Mouse (Mus musculus) limb, embryonic 14.5 days (tissue): ENCODE measurements around the gene Fhl1. TPM values are rescaled to one million over a fixed set of nuclear protein-coding genes. Genes with fewer than 3 reads are reported as not detected.

ENCODE experiments used
- ATAC-seq: fragments of 200-750 bp; cut with Nextera tagmentation; 2 replicates; pipeline ENCODE4 v1.8.0; 2017; ENCODE audit warnings: low read depth, moderate number of reproducible peaks, moderate TSS enrichment; ENCODE audit not compliant: low FRiP score
- DNase-seq: peaks from one replicate; pipeline ENCODE4 v3.0.0-alpha.2; 2015; ENCODE audit warnings: low spot score
- H3K27ac ChIP-seq: fragments of 300-500 bp; sonication (generic); replicated peaks from 2 replicates; pipeline ENCODE4 v1.5.1; 2014; ENCODE audit warnings: low read depth, mild to moderate bottlenecking, low read length, moderate library complexity, mixed read lengths
- H3K27me3 ChIP-seq: fragments of 300-500 bp; sonication (generic); 2 replicates; pipeline ENCODE4 v1.6.1; 2014; ENCODE audit warnings: low read length, mixed read lengths; ENCODE audit not compliant: control insufficient read depth, insufficient read depth
- H3K36me3 ChIP-seq: fragments of 300-500 bp; sonication (generic); 2 replicates; pipeline ENCODE4 v1.6.1; 2014; ENCODE audit warnings: mild to moderate bottlenecking, low read length, moderate library complexity, mixed read lengths; ENCODE audit not compliant: control insufficient read depth, insufficient read depth
- H3K4me1 ChIP-seq: fragments of 300-500 bp; sonication (generic); 2 replicates; pipeline ENCODE4 v1.6.1; 2014; ENCODE audit warnings: antibody characterized with exemption, low read length, mixed read lengths; ENCODE audit not compliant: control insufficient read depth, insufficient read depth
- H3K4me2 ChIP-seq: fragments of 300-500 bp; sonication (generic); replicated peaks from 2 replicates; pipeline ENCODE4 v1.6.1; 2014; ENCODE audit warnings: low read depth, mild to moderate bottlenecking, low read length, moderate library complexity; ENCODE audit not compliant: severe bottlenecking
- H3K4me3 ChIP-seq: fragments of 300-500 bp; sonication (generic); replicated peaks from 2 replicates; pipeline ENCODE4 v1.5.1; 2014; ENCODE audit warnings: low read length
- H3K9ac ChIP-seq: fragments of 300-500 bp; sonication (generic); 2 replicates; pipeline ENCODE4 v1.6.1; 2014; ENCODE audit warnings: mild to moderate bottlenecking, low read depth, low read length, moderate library complexity; ENCODE audit not compliant: severe bottlenecking
- H3K9me3 ChIP-seq: fragments of 300-500 bp; sonication (generic); 2 replicates; pipeline ENCODE4 v1.6.1; 2016; ENCODE audit warnings: low read length; ENCODE audit not compliant: control insufficient read depth
- POLR2A ChIP-seq: fragments of 200-500 bp; IDR thresholded peaks from 2 replicates; pipeline ENCODE4 v1.8.0; 2012; ENCODE audit warnings: inconsistent platforms, mild to moderate bottlenecking, moderate library complexity, borderline replicate concordance; ENCODE audit not compliant: insufficient read depth, insufficient read length; ENCODE audit errors: extremely low read depth
- WGBS: fragments of 180-500 bp; shearing (Covaris S2); extraction: QIAGEN DNeasy Blood & Tissue Kit; methylation state at CpG from one replicate; pipeline ENCODE4 v1.1.7; 2014; 5-methylcytosine and 5-hydroxymethylcytosine counted together
- polyA plus RNA-seq, 2 experiments: library from polyadenylated mRNA; depleted of rRNA in 1 of 2; stranded (reverse) in 1 of 2; unstranded in 1 of 2; fragments of >200 nt; fragmentation: Nextera tagmentation in 1 of 2; extraction: Ambion mirVana in 1 of 2; gene quantifications; 2 replicates each; pipeline versions ENCODE4 v1.2.1 to v1.2.3; 2012 to 2014

Fhl1 gene
- polyA plus RNA-seq, 2 experiments, result 167 to 179 TPM

- Histone ChIP-seq H3K36me3 (no peaks in the 10 kb centered on the region), H3K27me3 (no peaks in the 10 kb centered on the region), H3K27ac (no peak overlapping the region), H3K9ac (no peak overlapping the region), H3K9me3 (no peaks in the 10 kb centered on the region), H3K4me1 (no peaks in the 10 kb centered on the region), H3K4me2 (no peak overlapping the region), H3K4me3 (no peak overlapping the region)
- no peak for TF ChIP-seq POLR2A
- no peak for ATAC-seq
- 87% methylated on average over 1 of the region's 1 CpGs for WGBS
- no peak for DNase-seq
Observed at GRCm38 (mm10) chrX:56710522-56710921, 21.1 kb upstream of the Fhl1 start.

GRCm38 (mm10) chrX:56712666-56713065, 18.9 kb upstream of the Fhl1 start:
- ATAC-seq (no peak), DNase-seq (no peak)
- Histone ChIP-seq H3K27ac (no peak overlapping the region), H3K4me3 (no peak overlapping the region), H3K36me3 (no peaks in the 10 kb centered on the region), H3K9me3 (no peaks in the 10 kb centered on the region), H3K27me3 (no peaks in the 10 kb centered on the region), H3K9ac (no peak overlapping the region), H3K4me2 (no peak overlapping the region), H3K4me1 (no peaks in the 10 kb centered on the region)
- WGBS, result 64% methylated on average over 1 of the region's 1 CpGs
- TF ChIP-seq POLR2A, result no peak

GRCm38 (mm10) chrX:56722559-56722958, 9.0 kb upstream of the Fhl1 start:
- Histone ChIP-seq H3K4me2 (no peak overlapping the region), H3K9me3 (no peaks in the 10 kb centered on the region), H3K9ac (no peak overlapping the region), H3K4me1 (no peaks in the 10 kb centered on the region), H3K4me3 (no peak overlapping the region), H3K36me3 (no peaks in the 10 kb centered on the region), H3K27me3 (no peaks in the 10 kb centered on the region), H3K27ac (no peak overlapping the region)
- TF ChIP-seq POLR2A, result no peak
- DNase-seq (no peak), ATAC-seq (no peak)
- WGBS, result 82% methylated on average over 8 of the region's 8 CpGs

GRCm38 (mm10) chrX:56728507-56728906, 3.1 kb upstream of the Fhl1 start:
- H3K36me3 ChIP-seq, result no peaks in the 10 kb centered on the region
- H3K4me3 ChIP-seq, result no peak overlapping the region
- no peaks in the 10 kb centered on the region for H3K27me3 ChIP-seq
- no peak for ATAC-seq
- DNase-seq, result no peak
- 81% methylated on average over 3 of the region's 3 CpGs for WGBS
- H3K9ac ChIP-seq, result no peak overlapping the region
- H3K9me3 ChIP-seq, result no peaks in the 10 kb centered on the region
- H3K27ac ChIP-seq, result no peak overlapping the region
- H3K4me1 ChIP-seq, result no peaks in the 10 kb centered on the region
- H3K4me2 ChIP-seq, result no peak overlapping the region
- TF ChIP-seq POLR2A, result no peak

- no peaks in the 10 kb centered on the region for H3K9me3 ChIP-seq
- DNase-seq (no peak), ATAC-seq (no peak)
- H3K4me2 ChIP-seq, result peak overlapping the region; percentile 57
- H3K4me1 ChIP-seq, result no peaks in the 10 kb centered on the region
- H3K27ac ChIP-seq, result peak overlapping the region; percentile 48; the same call in 1 of the 2 replicates
- peak overlapping the region; percentile 55 for H3K9ac ChIP-seq
- H3K36me3 ChIP-seq, result no peaks in the 10 kb centered on the region
- H3K4me3 ChIP-seq, result peak overlapping the region; percentile 50
- WGBS, result 28% methylated on average over 8 of the region's 10 CpGs
- H3K27me3 ChIP-seq, result no peaks in the 10 kb centered on the region
- no peak for TF ChIP-seq POLR2A
Observed at GRCm38 (mm10) chrX:56730828-56731305, 720 bp upstream of the Fhl1 start.

GRCm38 (mm10) chrX:56732401-56732800, 814 bp downstream of the Fhl1 start:
- 4% methylated on average over 3 of the region's 3 CpGs for WGBS
- Histone ChIP-seq H3K4me1 (no peaks in the 10 kb centered on the region), H3K36me3 (no peaks in the 10 kb centered on the region), H3K4me2 (peak overlapping the region; percentile 52), H3K9me3 (no peaks in the 10 kb centered on the region), H3K27ac (no peak overlapping the region), H3K27me3 (no peaks in the 10 kb centered on the region), H3K9ac (peak overlapping the region; percentile 55; the same call in 1 of the 2 replicates), H3K4me3 (peak overlapping the region; percentile 50)
- DNase-seq (no peak), ATAC-seq (no peak)
- TF ChIP-seq POLR2A, result no peak
